Mouse (Mus musculus) embryonic facial prominence, embryonic 11.5 days (tissue): ENCODE data around the gene Mboat2. TPM values are rescaled to one million over a fixed set of nuclear protein-coding genes. Genes with fewer than 3 reads are reported as not detected.
A peak's percentile ranks its signal among the peaks of the same experiment; 100 is the strongest.

Experiments
- ATAC-seq: fragments of 200-750 bp; cut with Nextera tagmentation; replicated peaks from 2 replicates; pipeline ENCODE4 v1.8.0; 2017; ENCODE audit warnings: low read depth; ENCODE audit not compliant: insufficient number of reproducible peaks, low FRiP score, low TSS enrichment
- DNase-seq: peaks from one replicate; pipeline ENCODE4 v3.0.0-alpha.2; 2015; ENCODE audit warnings: low spot score
- H3K27ac ChIP-seq: fragments of 300-500 bp; sonication (generic); replicated peaks from 2 replicates; pipeline ENCODE4 v1.5.1; 2014; ENCODE audit warnings: mild to moderate bottlenecking, low read depth, low read length, control low read depth
- H3K27me3 ChIP-seq: fragments of 300-500 bp; sonication (generic); 2 replicates; pipeline ENCODE4 v1.6.1; 2014; ENCODE audit warnings: mild to moderate bottlenecking, low read length, moderate library complexity, mixed read lengths; ENCODE audit not compliant: control insufficient read depth, insufficient read depth
- H3K36me3 ChIP-seq: fragments of 300-500 bp; sonication (generic); replicated peaks from 2 replicates; pipeline ENCODE4 v1.6.1; 2014; ENCODE audit warnings: low read depth, mild to moderate bottlenecking, low read length, moderate library complexity, mixed read lengths; ENCODE audit not compliant: control insufficient read depth, insufficient read depth
- H3K4me1 ChIP-seq: fragments of 300-500 bp; sonication (generic); 2 replicates; pipeline ENCODE4 v1.6.1; 2014; ENCODE audit warnings: low read length, mixed read lengths; ENCODE audit not compliant: control insufficient read depth, insufficient read depth
- H3K4me2 ChIP-seq: fragments of 300-500 bp; sonication (generic); 2 replicates; pipeline ENCODE4 v1.6.1; 2014; ENCODE audit warnings: low read depth, mild to moderate bottlenecking, control low read depth, low read length, moderate library complexity
- H3K4me3 ChIP-seq: fragments of 300-500 bp; sonication (generic); 2 replicates; pipeline ENCODE4 v1.5.1; 2014; ENCODE audit warnings: low read depth, low read length, control low read depth
- H3K9ac ChIP-seq: fragments of 300-500 bp; sonication (generic); replicated peaks from 2 replicates; pipeline ENCODE4 v1.6.1; 2014; ENCODE audit warnings: mild to moderate bottlenecking, control low read depth, low read length
- H3K9me3 ChIP-seq: fragments of 300-500 bp; sonication (generic); replicated peaks from 2 replicates; pipeline ENCODE4 v1.6.1; 2016; ENCODE audit warnings: mild to moderate bottlenecking, low read length, inconsistent platforms, mixed read lengths; ENCODE audit not compliant: control insufficient read depth
- WGBS: fragments of 180-500 bp; shearing (Covaris S2); extraction: QIAGEN DNeasy Blood & Tissue Kit; methylation state at CpG from one replicate; pipeline ENCODE4 v1.1.7; 2014; 5-methylcytosine and 5-hydroxymethylcytosine counted together
- polyA plus RNA-seq: library from polyadenylated mRNA; unstranded; fragments of >200 nt; fragmentation: Nextera tagmentation; extraction: Ambion mirVana; gene quantifications from 2 replicates; pipeline ENCODE4 v1.2.1, GENCODE M21; 2014

Mboat2 gene
- polyA plus RNA-seq, 1 experiment from 2014 or later, result 53.0 TPM

GRCm38 (mm10) chr12:24823636-24824354 is 6.9 kb upstream of the Mboat2 start:
- H3K4me3 ChIP-seq, result no peak overlapping the region
- DNase-seq (no peak), ATAC-seq (no peak)
- no peak overlapping the region for H3K4me2 ChIP-seq
- no peaks in the 10 kb centered on the region for H3K27me3 ChIP-seq
- H3K9ac ChIP-seq, result no peak overlapping the region
- H3K27ac ChIP-seq, result no peak overlapping the region
- H3K9me3 ChIP-seq, result no peaks in the 10 kb centered on the region
- no peaks in the 10 kb centered on the region for H3K4me1 ChIP-seq
- WGBS, result 83% methylated on average over 3 of the region's 3 CpGs
- H3K36me3 ChIP-seq, result no peaks in the 10 kb centered on the region

GRCm38 (mm10) chr12:24830086-24830485 is 593 bp upstream of the Mboat2 start:
- DNase-seq, result peak; percentile 35
- Histone ChIP-seq H3K4me2 (peak overlapping the region; percentile 51), H3K36me3 (no peaks in the 10 kb centered on the region), H3K4me1 (no peaks in the 10 kb centered on the region; the same call in 1 of the 2 replicates), H3K27ac (peak overlapping the region; percentile 89; the same call in 1 of the 2 replicates), H3K27me3 (no peaks in the 10 kb centered on the region), H3K9ac (peak overlapping the region; percentile 87), H3K4me3 (peak overlapping the region; percentile 93), H3K9me3 (no peaks in the 10 kb centered on the region)
- ATAC-seq, result no peak
- 53% methylated on average over 1 of the region's 1 CpGs for WGBS

GRCm38 (mm10) chr12:24831153-24831963 is 679 bp downstream of the Mboat2 start:
- WGBS, result under 1% methylated on average over 90 of the region's 95 CpGs
- H3K4me1 ChIP-seq, result no peaks in the 10 kb centered on the region; the same call in 1 of the 2 replicates
- H3K9me3 ChIP-seq, result no peaks in the 10 kb centered on the region
- H3K4me2 ChIP-seq, result peak overlapping the region; percentile 79
- H3K27ac ChIP-seq, result peak overlapping the region; percentile 89
- peak; percentile 100 for ATAC-seq
- H3K9ac ChIP-seq, result peak overlapping the region; percentile 90
- no peaks in the 10 kb centered on the region for H3K36me3 ChIP-seq
- peak; percentile 98 for DNase-seq
- H3K27me3 ChIP-seq, result no peaks in the 10 kb centered on the region
- H3K4me3 ChIP-seq, result peak overlapping the region; percentile 93

DNA sequence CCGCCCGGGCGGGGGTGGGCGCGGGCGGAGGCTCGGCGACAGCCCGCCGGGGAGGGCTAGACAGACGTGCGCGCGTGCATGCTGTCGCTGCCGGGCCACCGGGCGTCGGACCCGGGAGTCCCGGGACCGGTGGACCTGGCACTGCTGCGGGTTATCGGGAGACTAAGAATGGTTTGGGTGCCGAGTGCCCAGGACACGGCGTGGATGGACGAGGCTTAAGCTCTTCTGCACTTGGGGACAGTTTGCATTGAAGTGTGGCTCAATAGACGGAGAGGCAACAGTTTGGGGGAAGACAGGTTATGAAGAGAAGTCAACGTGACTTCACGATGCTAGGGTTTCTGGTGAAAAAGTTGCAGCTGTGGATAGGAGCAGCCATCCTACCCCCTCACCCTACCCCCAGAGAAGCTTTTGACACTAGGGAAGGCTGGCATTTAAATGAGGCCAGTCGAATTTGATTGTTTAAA is 1.3 kb downstream of the Mboat2 start:
- no peaks in the 10 kb centered on the region for H3K27me3 ChIP-seq
- H3K4me2 ChIP-seq, result peak overlapping the region; percentile 79
- peak overlapping the region; percentile 90 for H3K9ac ChIP-seq
- H3K27ac ChIP-seq, result peak overlapping the region; percentile 86
- no peaks in the 10 kb centered on the region; the same call in 1 of the 2 replicates for H3K4me1 ChIP-seq
- H3K4me3 ChIP-seq, result peak overlapping the region; percentile 93
- DNase-seq, result peak; percentile 29
- H3K36me3 ChIP-seq, result no peaks in the 10 kb centered on the region
- H3K9me3 ChIP-seq, result no peaks in the 10 kb centered on the region
- no peak for ATAC-seq
- under 1% methylated on average over 32 of the region's 32 CpGs for WGBS

- Histone ChIP-seq H3K36me3 (no peaks in the 10 kb centered on the region), H3K27ac (no peak overlapping the region), H3K9ac (peak overlapping the region; percentile 90), H3K4me2 (peak overlapping the region; percentile 79), H3K27me3 (no peaks in the 10 kb centered on the region), H3K4me3 (peak overlapping the region; percentile 93), H3K4me1 (no peaks in the 10 kb centered on the region; the same call in 1 of the 2 replicates), H3K9me3 (no peaks in the 10 kb centered on the region)
- DNase-seq, result no peak
- ATAC-seq, result no peak
- 23% methylated on average over 2 of the region's 2 CpGs for WGBS
Observed at GRCm38 (mm10) chr12:24832438-24832837, 1.8 kb downstream of the Mboat2 start.

- no peak for DNase-seq
- H3K4me2 ChIP-seq, result no peak overlapping the region
- H3K4me3 ChIP-seq, result no peak overlapping the region
- H3K4me1 ChIP-seq, result peaks cover 3% of the 10 kb centered on the region; the same call in 1 of the 2 replicates
- H3K27ac ChIP-seq, result no peak overlapping the region
- WGBS, result 48% methylated on average over 2 of the region's 2 CpGs
- no peaks in the 10 kb centered on the region for H3K27me3 ChIP-seq
- ATAC-seq, result no peak
- no peaks in the 10 kb centered on the region for H3K9me3 ChIP-seq
- no peaks in the 10 kb centered on the region for H3K36me3 ChIP-seq
- H3K9ac ChIP-seq, result no peak overlapping the region
Observed at GRCm38 (mm10) chr12:24837947-24838346, 7.3 kb downstream of the Mboat2 start.

- Histone ChIP-seq H3K36me3 (no peaks in the 10 kb centered on the region), H3K4me1 (peaks cover 7% of the 10 kb centered on the region; the same call in 1 of the 2 replicates), H3K9ac (no peak overlapping the region), H3K9me3 (no peaks in the 10 kb centered on the region), H3K27ac (no peak overlapping the region), H3K4me3 (no peak overlapping the region), H3K4me2 (no peak overlapping the region), H3K27me3 (no peaks in the 10 kb centered on the region)
- ATAC-seq, result peak; percentile 71; the same call in 1 of the 2 replicates
- WGBS, result 59% methylated on average over 9 of the region's 9 CpGs
- DNase-seq, result peak; percentile 78
Observed at GRCm38 (mm10) chr12:24841115-24841879, 10.6 kb downstream of the Mboat2 start.
